Mouse (Mus musculus) midbrain, postnatal 0 days (tissue): ENCODE measurements at regions not wholly inside any gene's neighbourhood (a gene's known extent, or its start where the extent isn't known, plus 50 kb on each side); places are given as distances from the start of the nearest gene placed in this dataset.

Experiments
- ATAC-seq: fragments of 200-750 bp; cut with Nextera tagmentation; 2 replicates; pipeline ENCODE4 v1.8.0; 2017; ENCODE audit warnings: moderate number of reproducible peaks, mild to moderate bottlenecking, moderate TSS enrichment, moderate library complexity; ENCODE audit not compliant: low FRiP score
- DNase-seq: peaks from one replicate; pipeline ENCODE4 v3.0.0-alpha.2; 2015; ENCODE audit warnings: low spot score
- H3K27ac ChIP-seq: fragments of 300-500 bp; sonication (generic); 2 replicates; pipeline ENCODE4 v1.5.1; 2014; ENCODE audit warnings: low read depth, mild to moderate bottlenecking, low read length, mixed read lengths
- H3K27me3 ChIP-seq: fragments of 300-500 bp; sonication (generic); 2 replicates; pipeline ENCODE4 v1.6.1; 2014; ENCODE audit warnings: low read length, control low read depth, mixed read lengths; ENCODE audit not compliant: insufficient read depth
- H3K36me3 ChIP-seq: fragments of 300-500 bp; sonication (generic); 2 replicates; pipeline ENCODE4 v1.6.1; 2014; ENCODE audit warnings: low read length, control low read depth, mixed read lengths; ENCODE audit not compliant: insufficient read depth
- H3K4me1 ChIP-seq: fragments of 300-500 bp; sonication (generic); 2 replicates; pipeline ENCODE4 v1.6.1; 2014; ENCODE audit warnings: mild to moderate bottlenecking, control low read depth, antibody characterized with exemption, low read length, mixed read lengths; ENCODE audit not compliant: insufficient read depth
- H3K4me2 ChIP-seq: fragments of 300-500 bp; sonication (generic); 2 replicates; pipeline ENCODE4 v1.6.1; 2014; ENCODE audit warnings: low read depth, mild to moderate bottlenecking, low read length, mixed read lengths; ENCODE audit not compliant: poor library complexity, severe bottlenecking
- H3K4me3 ChIP-seq: fragments of 300-500 bp; sonication (generic); 2 replicates; pipeline ENCODE4 v1.5.1; 2014; ENCODE audit warnings: low read depth, mild to moderate bottlenecking, low read length, moderate library complexity
- H3K9ac ChIP-seq: fragments of 300-500 bp; sonication (generic); replicated peaks from 2 replicates; pipeline ENCODE4 v1.6.1; 2014; ENCODE audit warnings: mild to moderate bottlenecking, low read length, moderate library complexity, mixed read lengths; ENCODE audit not compliant: poor library complexity, severe bottlenecking
- H3K9me3 ChIP-seq: fragments of 300-500 bp; sonication (generic); 2 replicates; pipeline ENCODE4 v1.6.1; 2016; ENCODE audit warnings: low read length, control low read depth
- CTCF ChIP-seq: IDR thresholded peaks from 2 replicates; pipeline ENCODE4 v1.5.1; 2016; ENCODE audit warnings: antibody characterized with exemption, mild to moderate bottlenecking
- WGBS: fragments of 180-500 bp; shearing (Covaris S2); extraction: QIAGEN DNeasy Blood & Tissue Kit; methylation state at CpG from one replicate; pipeline ENCODE4 v1.1.7; 2014; 5-methylcytosine and 5-hydroxymethylcytosine counted together

DNA sequence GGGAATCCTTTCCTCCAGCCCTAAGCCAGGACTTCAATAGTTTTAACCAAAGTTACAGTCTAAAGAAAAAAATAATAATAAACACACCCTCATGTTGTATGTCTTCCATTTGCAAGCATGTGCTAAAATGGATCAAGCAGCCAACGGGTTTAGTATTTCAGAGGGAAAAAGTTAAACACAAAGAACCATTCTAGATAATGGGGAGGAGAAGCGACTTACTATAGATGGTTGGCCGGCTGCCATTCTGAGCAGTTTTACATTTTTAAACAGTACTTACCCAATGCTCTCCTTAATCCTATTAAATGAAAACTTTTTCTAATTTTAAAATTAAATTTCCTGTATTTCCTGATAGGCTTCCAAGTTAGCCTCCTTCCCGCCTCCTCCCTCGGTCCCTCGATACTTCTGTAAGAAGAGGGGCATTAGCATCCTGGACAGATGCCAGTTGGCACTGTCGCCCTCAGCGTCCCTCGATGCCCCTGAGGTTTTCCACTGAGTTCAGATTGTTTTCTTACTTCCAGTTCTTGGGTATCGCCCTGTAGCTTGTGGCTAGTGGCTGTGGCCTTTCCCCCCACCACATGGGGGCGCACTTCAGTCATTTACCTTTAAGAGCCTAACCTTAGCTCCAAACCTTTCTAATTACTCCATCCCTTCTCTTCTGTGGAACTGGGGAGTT, 2188.2 kb upstream of the Gm7489 start:
- no peak overlapping the region for H3K27ac ChIP-seq
- H3K9me3 ChIP-seq, result no peaks in the 10 kb centered on the region
- ATAC-seq (no peak; the same call in 1 of the 2 replicates), DNase-seq (peak; percentile 70)
- peak; percentile 60 for TF ChIP-seq CTCF
- no peak overlapping the region for H3K4me2 ChIP-seq
- H3K36me3 ChIP-seq, result no peaks in the 10 kb centered on the region
- no peaks in the 10 kb centered on the region for H3K27me3 ChIP-seq
- no peak overlapping the region for H3K9ac ChIP-seq
- H3K4me1 ChIP-seq, result no peaks in the 10 kb centered on the region
- 44% methylated on average over 11 of the region's 11 CpGs for WGBS
- no peak overlapping the region for H3K4me3 ChIP-seq

DNA sequence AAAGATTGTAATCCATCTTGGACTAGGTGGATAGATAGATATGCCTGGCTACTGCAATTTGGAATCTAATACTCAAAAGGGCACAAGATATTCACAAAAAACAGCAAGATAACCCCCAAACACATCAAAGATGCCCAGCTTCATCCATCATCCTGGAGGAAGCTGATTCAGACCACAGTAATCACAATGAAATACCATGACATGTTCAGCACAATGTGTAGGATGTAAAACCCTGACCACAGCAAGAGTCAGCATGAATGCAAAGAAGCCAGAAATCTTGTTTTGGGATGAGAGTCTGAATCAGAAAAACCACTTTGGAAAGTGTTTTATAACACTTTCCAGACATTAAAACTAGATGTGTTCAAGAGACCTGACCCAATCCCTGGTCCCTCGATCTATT, 2180.5 kb upstream of the Gm7489 start:
- Histone ChIP-seq H3K36me3 (no peaks in the 10 kb centered on the region), H3K27me3 (no peaks in the 10 kb centered on the region), H3K4me3 (no peak overlapping the region), H3K9me3 (no peaks in the 10 kb centered on the region), H3K4me1 (no peaks in the 10 kb centered on the region), H3K9ac (no peak overlapping the region), H3K27ac (no peak overlapping the region), H3K4me2 (no peak overlapping the region)
- no peak for TF ChIP-seq CTCF
- 95% methylated on average over 1 of the region's 1 CpGs for WGBS
- DNase-seq, result no peak
- no peak for ATAC-seq

DNA sequence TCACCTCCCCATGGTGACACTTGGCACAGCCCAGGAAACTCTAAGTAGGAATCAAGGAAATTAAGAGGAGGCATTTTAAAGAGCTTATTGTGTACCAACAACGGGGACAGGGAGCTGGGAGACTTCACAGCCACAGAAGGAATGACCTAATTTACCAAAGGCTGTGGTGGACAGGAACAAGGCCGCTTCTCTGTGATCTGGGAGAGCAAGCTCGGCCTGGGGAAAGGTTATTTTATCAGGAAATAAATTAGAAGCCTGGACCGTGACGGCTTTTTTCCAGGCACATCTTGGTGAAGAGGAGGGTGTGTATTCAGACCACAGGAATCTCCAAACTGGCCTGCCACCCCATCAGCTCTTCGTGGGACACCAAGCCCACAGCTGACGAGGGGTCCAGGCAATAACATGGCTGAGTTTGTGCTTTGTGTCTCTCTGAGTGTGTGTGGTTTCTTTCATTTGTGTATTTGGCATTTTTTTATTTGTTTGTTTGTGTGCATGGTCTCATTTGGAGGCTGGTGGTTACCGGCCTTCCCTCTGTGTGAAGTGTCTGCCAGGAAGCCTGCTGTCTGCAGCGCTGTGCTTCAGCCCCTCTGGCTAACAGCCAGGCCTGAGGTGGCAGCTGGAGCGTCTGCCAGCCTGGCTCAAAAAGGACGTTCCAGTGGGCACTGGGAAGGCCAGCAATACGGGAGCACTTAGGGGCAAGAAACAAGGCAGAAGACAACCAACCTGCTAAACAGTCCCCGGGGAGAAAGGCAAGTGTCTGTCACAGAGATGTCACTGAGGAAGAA, 2174.6 kb upstream of the Gm7489 start:
- H3K36me3 ChIP-seq, result no peaks in the 10 kb centered on the region
- peak overlapping the region; percentile 7; the same call in 1 of the 2 replicates for H3K27ac ChIP-seq
- no peak overlapping the region for H3K4me3 ChIP-seq
- H3K27me3 ChIP-seq, result no peaks in the 10 kb centered on the region
- H3K4me1 ChIP-seq, result no peaks in the 10 kb centered on the region
- TF ChIP-seq CTCF, result no peak
- ATAC-seq (peak; percentile 88), DNase-seq (peak; percentile 91)
- no peaks in the 10 kb centered on the region for H3K9me3 ChIP-seq
- no peak overlapping the region for H3K9ac ChIP-seq
- 35% methylated on average over 13 of the region's 13 CpGs for WGBS
- no peak overlapping the region; the same call in 1 of the 2 replicates for H3K4me2 ChIP-seq

DNA sequence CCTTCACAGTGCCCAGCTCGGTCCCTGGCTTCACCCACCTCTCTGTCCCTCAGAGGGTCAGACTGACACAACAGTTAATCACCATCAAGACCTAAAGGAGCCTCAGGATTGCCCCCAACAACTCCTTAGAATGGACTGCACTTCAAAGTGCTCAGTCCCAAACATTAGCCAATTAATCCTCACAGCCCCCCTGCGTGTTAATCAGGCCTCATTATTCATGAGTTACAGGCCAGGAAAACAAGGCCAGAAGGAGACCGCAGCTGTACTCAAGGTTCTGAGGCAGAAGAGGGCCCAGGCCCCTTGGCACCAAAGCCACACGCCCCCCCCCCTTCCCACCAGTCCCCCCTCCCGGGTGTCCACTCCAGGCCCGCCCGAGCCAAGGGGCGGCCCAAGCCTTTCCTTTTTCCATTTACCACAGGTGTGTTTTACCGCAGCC, 2163.8 kb upstream of the Gm7489 start:
- TF ChIP-seq CTCF, result no peak
- WGBS, result 21% methylated on average over 9 of the region's 9 CpGs
- DNase-seq (peak; percentile 63), ATAC-seq (0 out of 2 replicates have a peak, but pooled peaks have one; percentile 16)
- Histone ChIP-seq H3K4me2 (no peak overlapping the region), H3K36me3 (no peaks in the 10 kb centered on the region), H3K9me3 (no peaks in the 10 kb centered on the region), H3K4me1 (no peaks in the 10 kb centered on the region), H3K9ac (no peak overlapping the region), H3K27me3 (no peaks in the 10 kb centered on the region), H3K27ac (no peak overlapping the region), H3K4me3 (no peak overlapping the region)

GRCm38 (mm10) chr15:51721363-51721762, 2163.3 kb upstream of the Gm7489 start:
- no peak overlapping the region for H3K27ac ChIP-seq
- no peak for TF ChIP-seq CTCF
- no peak overlapping the region for H3K4me3 ChIP-seq
- no peaks in the 10 kb centered on the region for H3K36me3 ChIP-seq
- DNase-seq (no peak), ATAC-seq (no peak)
- H3K27me3 ChIP-seq, result no peaks in the 10 kb centered on the region
- H3K9me3 ChIP-seq, result no peaks in the 10 kb centered on the region
- WGBS, result 72% methylated on average over 5 of the region's 5 CpGs
- H3K4me2 ChIP-seq, result no peak overlapping the region
- no peaks in the 10 kb centered on the region for H3K4me1 ChIP-seq
- no peak overlapping the region for H3K9ac ChIP-seq

DNA sequence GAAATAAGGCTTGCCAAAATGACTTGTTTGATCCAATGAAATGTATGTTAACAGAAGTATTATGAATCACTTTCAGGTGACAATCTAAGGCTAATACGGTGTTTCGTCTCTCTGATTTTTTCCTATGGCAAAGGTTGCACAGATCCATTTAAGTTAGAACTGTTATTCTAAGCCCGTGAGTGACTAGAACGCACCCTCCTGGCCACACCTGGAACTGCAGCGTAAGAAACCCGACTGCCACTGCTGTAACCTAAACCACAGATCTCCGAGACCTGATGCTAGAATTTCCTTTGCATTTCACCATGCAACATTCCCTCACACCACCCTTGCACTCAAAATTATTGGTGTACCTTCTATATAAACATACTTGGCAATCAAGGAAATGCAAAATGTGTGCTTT, 2160.6 kb upstream of the Gm7489 start:
- Histone ChIP-seq H3K4me1 (no peaks in the 10 kb centered on the region), H3K27me3 (no peaks in the 10 kb centered on the region), H3K27ac (no peak overlapping the region), H3K4me3 (no peak overlapping the region), H3K9me3 (no peaks in the 10 kb centered on the region), H3K4me2 (no peak overlapping the region), H3K9ac (no peak overlapping the region), H3K36me3 (no peaks in the 10 kb centered on the region)
- DNase-seq (no peak), ATAC-seq (no peak)
- TF ChIP-seq CTCF, result 0 out of 2 replicates have a peak, but pooled peaks have one; percentile 11
- WGBS, result 78% methylated on average over 7 of the region's 7 CpGs
